Mouse (Mus musculus): ENCODE data around the gene Cyp8b1.

Gene Cyp8b1

GRCm38 (mm10) chr9:121916102-121916501 is at the start of gene Cyp8b1:
TSS of gene Cyp8b1 (minus strand) at chr9:121916305.
- no peak for DNase-seq (ENCODE audit: low read depth, low spot score)

GRCm38 (mm10) chr9:121964941-121965340 is 48.8 kb upstream of the Cyp8b1 start:
- no peak for DNase-seq (ENCODE audit: low read depth, low spot score)

GRCm38 (mm10) chr9:121959966-121960635 is 44.0 kb upstream of the Cyp8b1 start:
- DNase-seq (ENCODE audit: low read depth, low spot score): peak; percentile 22

GRCm38 (mm10) chr9:121952596-121952995 is 36.5 kb upstream of the Cyp8b1 start:
- no peak for DNase-seq (ENCODE audit: low read depth, low spot score)

- no peak for DNase-seq (ENCODE audit: low read depth, low spot score)
These were observed 35.0 kb upstream of the Cyp8b1 start for GRCm38 (mm10) chr9:121951114-121951423.

- peak; percentile 23 for DNase-seq (ENCODE audit: low read depth, low spot score)
These were observed 34.5 kb upstream of the Cyp8b1 start, which contains the start of gene Fam198a for GRCm38 (mm10) chr9:121950418-121951113. TSS of gene Fam198a (plus strand) at chr9:121950988.

- no peak for DNase-seq (ENCODE audit: low read depth, low spot score)
These were observed 32.3 kb upstream of the Cyp8b1 start for GRCm38 (mm10) chr9:121948431-121948830.

- DNase-seq (ENCODE audit: low read depth, low spot score): peak; percentile 32
These were observed 31.7 kb upstream of the Cyp8b1 start for GRCm38 (mm10) chr9:121947784-121948183.

GRCm38 (mm10) chr9:121943628-121944027 is 27.5 kb upstream of the Cyp8b1 start:
- DNase-seq (ENCODE audit: low read depth, low spot score): no peak

- DNase-seq (ENCODE audit: low read depth, low spot score): no peak
These were observed 26.9 kb upstream of the Cyp8b1 start for GRCm38 (mm10) chr9:121943005-121943404.

GRCm38 (mm10) chr9:121937944-121938355 is 21.8 kb upstream of the Cyp8b1 start:
- DNase-seq (ENCODE audit: low read depth, low spot score): peak; percentile 61

- DNase-seq (ENCODE audit: low read depth, low spot score): no peak
These were observed 21.4 kb upstream of the Cyp8b1 start for GRCm38 (mm10) chr9:121937451-121937864.

- peak; percentile 15 for DNase-seq (ENCODE audit: low read depth, low spot score)
These were observed 20.8 kb upstream of the Cyp8b1 start for GRCm38 (mm10) chr9:121936952-121937351.

- no peak for DNase-seq (ENCODE audit: low read depth, low spot score)
These were observed 18.8 kb upstream of the Cyp8b1 start for GRCm38 (mm10) chr9:121934856-121935255.

- DNase-seq (ENCODE audit: low read depth, low spot score): peak; percentile 54
These were observed 12.4 kb upstream of the Cyp8b1 start for GRCm38 (mm10) chr9:121928498-121928897.

GRCm38 (mm10) chr9:121927721-121928120 is 11.6 kb upstream of the Cyp8b1 start:
- DNase-seq (ENCODE audit: low read depth, low spot score): no peak

GRCm38 (mm10) chr9:121926634-121927405 is 10.7 kb upstream of the Cyp8b1 start:
- DNase-seq (ENCODE audit: low read depth, low spot score): no peak

GRCm38 (mm10) chr9:121925959-121926358 is 9.9 kb upstream of the Cyp8b1 start:
- no peak for DNase-seq (ENCODE audit: low read depth, low spot score)

- no peak for DNase-seq (ENCODE audit: low read depth, low spot score)
These were observed 8.9 kb upstream of the Cyp8b1 start for GRCm38 (mm10) chr9:121924901-121925560.

GRCm38 (mm10) chr9:121923906-121924305 is 7.8 kb upstream of the Cyp8b1 start:
- no peak for DNase-seq (ENCODE audit: low read depth, low spot score)

- DNase-seq (ENCODE audit: low read depth, low spot score): no peak
These were observed 7.3 kb upstream of the Cyp8b1 start for GRCm38 (mm10) chr9:121923443-121923842.

- DNase-seq (ENCODE audit: low read depth, low spot score): no peak
These were observed 3.0 kb upstream of the Cyp8b1 start for GRCm38 (mm10) chr9:121919027-121919501.

All from mesoderm, embryonic 11.5 days (tissue).